Mouse (Mus musculus): ENCODE measurements around the gene Xirp2. TPM values are rescaled to one million over a fixed set of nuclear protein-coding genes. Genes with fewer than 3 reads are reported as not detected.
"Not testable (repeated sequence)": the region's sequence is repeated elsewhere in the genome, so short reads cannot be mapped to it uniquely, and the experiment has no call there.

Xirp2 gene
- total RNA-seq (2014; rRNA removed): 0.08 TPM in 1 of 2 replicates, not detected in the other
- polyA plus RNA-seq (2015; fragmentation: Nextera tagmentation; extraction: Ambion mirVana): not detected in 2 replicates

DNA sequence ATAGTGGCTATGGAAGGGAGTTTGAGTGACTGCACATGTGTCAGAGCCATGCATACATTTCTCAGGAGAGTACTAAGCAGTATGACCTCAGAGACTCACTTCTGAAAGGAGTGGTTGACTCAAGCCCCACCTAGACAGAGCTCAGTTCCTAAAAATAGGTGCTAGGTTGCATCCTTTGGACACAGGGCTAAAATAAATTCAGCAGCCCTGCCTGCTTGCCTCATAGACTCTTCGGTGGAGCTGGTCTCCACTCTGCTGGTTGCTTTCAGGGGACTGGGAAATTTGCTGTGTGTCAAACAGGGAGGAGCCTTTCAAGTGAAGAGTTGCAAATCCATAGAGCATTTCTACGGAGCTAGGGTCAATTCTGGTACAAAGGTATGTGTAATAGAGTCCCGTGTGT, at the start of gene Xirp2:
Gene Xirp2 (plus strand): TSS at position 223 of the 400 bp plus-strand sequence.
- TF ChIP-seq CTCF (IDR thresholded peaks at IDR 0.05; ENCODE audit: low read depth): no peak
- Histone ChIP-seq H3K27ac (ENCODE audit: low read depth, low read length) (no peak within 1 kb of the TSS), H3K4me2 (ENCODE audit: low read depth) (no peak within 1 kb of the TSS), H3K4me3 (ENCODE audit: low read depth, low read length) (no peak within 1 kb of the TSS), H3K9ac (no peak within 1 kb of the TSS), H3K36me3 (ENCODE audit: insufficient read depth) (no peaks in the 10 kb centered on the region), H3K27me3 (ENCODE audit: insufficient read depth, low read length) (no peaks in the 10 kb centered on the region), H3K9me3 (ENCODE audit: low read length) (no peaks in the 10 kb centered on the region), H3K4me1 (ENCODE audit: insufficient read depth) (no peaks in the 10 kb centered on the region)
- ATAC-seq (no peak), DNase-seq (no peak)
- WGBS: 83% methylated on average over 3 of the region's 3 CpGs

GRCm38 (mm10) chr2:67413425-67413824, 32.4 kb upstream of the Xirp2 start, which contains the start of gene Gm21830:
Gene Gm21830 (plus strand): TSS chr2:67413725.
- not testable (repeated sequence) for ATAC-seq; H3K4me2 ChIP-seq (ENCODE audit: low read depth); DNase-seq; H3K27me3 ChIP-seq (ENCODE audit: insufficient read depth, low read length); H3K27ac ChIP-seq (ENCODE audit: low read depth, low read length); H3K9me3 ChIP-seq (ENCODE audit: low read length); H3K4me3 ChIP-seq (ENCODE audit: low read depth, low read length); H3K4me1 ChIP-seq (ENCODE audit: insufficient read depth); H3K9ac ChIP-seq; H3K36me3 ChIP-seq (ENCODE audit: insufficient read depth)
- no CpG with 5 or more reads among the region's 1 CpGs for WGBS

DNA sequence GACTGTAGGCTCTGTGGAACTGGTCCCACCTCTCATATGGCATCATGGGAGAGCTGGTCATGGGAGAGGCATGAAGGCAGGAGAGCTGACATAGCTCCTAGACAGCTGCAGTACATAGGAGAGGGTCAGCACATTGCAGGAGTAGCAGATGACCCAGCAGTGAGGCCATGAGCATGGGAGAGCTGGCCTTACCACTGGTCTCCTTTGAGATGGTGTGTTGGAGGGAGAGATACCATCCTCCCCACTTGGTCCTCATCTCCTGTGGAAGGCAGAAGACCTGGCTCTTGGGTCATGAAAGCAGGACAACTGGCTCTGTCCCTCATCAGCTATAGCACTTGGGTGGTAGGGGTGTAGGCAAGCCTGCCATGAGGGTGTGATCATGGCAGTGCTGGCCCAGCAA, 24.9 kb upstream of the Xirp2 start:
- no peaks in the 10 kb centered on the region for H3K36me3 ChIP-seq (ENCODE audit: insufficient read depth)
- no peak overlapping the region for H3K27ac ChIP-seq (ENCODE audit: low read depth, low read length)
- H3K4me2 ChIP-seq (ENCODE audit: low read depth): no peak overlapping the region
- no peak for DNase-seq
- H3K9ac ChIP-seq: no peak overlapping the region
- no peaks in the 10 kb centered on the region for H3K27me3 ChIP-seq (ENCODE audit: insufficient read depth, low read length)
- no peak for TF ChIP-seq CTCF (IDR thresholded peaks at IDR 0.05; ENCODE audit: low read depth)
- H3K4me1 ChIP-seq (ENCODE audit: insufficient read depth): no peaks in the 10 kb centered on the region
- no peaks in the 10 kb centered on the region for H3K9me3 ChIP-seq (ENCODE audit: low read length)
- H3K4me3 ChIP-seq (ENCODE audit: low read depth, low read length): no peak overlapping the region
- no peak for ATAC-seq

DNA sequence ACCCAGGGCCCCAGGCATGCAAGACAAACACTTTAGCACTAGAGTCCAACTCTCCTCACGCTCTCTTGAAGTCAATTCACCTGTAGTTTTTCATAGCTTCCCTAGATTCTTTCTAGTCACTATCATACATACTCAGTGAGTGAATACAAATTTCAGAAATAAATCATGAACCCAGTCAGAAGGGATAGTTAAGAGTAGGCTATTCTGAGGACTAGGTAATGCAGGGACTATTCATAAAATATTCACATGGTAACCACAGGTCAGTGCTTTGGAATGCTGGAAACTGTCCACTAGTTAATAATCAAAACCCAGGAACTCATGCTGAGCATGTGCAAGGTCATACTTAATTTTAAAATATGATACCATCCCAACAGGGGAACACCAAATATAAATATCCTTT, 23.0 kb upstream of the Xirp2 start:
- H3K4me1 ChIP-seq (ENCODE audit: insufficient read depth): no peaks in the 10 kb centered on the region
- no peak overlapping the region for H3K4me2 ChIP-seq (ENCODE audit: low read depth)
- no peaks in the 10 kb centered on the region for H3K36me3 ChIP-seq (ENCODE audit: insufficient read depth)
- 92% methylated on average over 1 of the region's 1 CpGs for WGBS
- no peaks in the 10 kb centered on the region for H3K9me3 ChIP-seq (ENCODE audit: low read length)
- no peaks in the 10 kb centered on the region for H3K27me3 ChIP-seq (ENCODE audit: insufficient read depth, low read length)
- TF ChIP-seq CTCF (IDR thresholded peaks at IDR 0.05; ENCODE audit: low read depth): no peak
- no peak overlapping the region for H3K9ac ChIP-seq
- DNase-seq: no peak
- ATAC-seq: no peak
- H3K4me3 ChIP-seq (ENCODE audit: low read depth, low read length): no peak overlapping the region
- no peak overlapping the region for H3K27ac ChIP-seq (ENCODE audit: low read depth, low read length)

DNA sequence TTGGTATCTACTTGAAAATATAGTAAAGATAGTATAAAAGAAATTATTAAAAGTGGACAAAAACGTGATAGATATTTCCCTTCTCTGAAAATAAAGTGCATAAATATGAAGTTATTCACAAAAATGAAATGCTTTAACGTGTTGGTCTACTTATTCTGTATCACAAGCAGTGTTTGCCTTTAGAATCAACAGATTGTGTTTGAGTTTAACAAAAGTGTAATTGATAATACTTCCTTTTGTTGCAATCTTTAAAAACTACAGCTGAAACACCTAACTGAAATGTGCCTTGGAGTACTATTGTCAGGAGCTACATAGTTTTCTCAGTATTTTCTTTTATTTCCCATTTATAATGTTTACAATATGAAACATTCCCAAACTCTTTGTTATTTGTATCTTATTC, 12.7 kb upstream of the Xirp2 start, which contains the start of gene Gm26727:
Gene Gm26727 (minus strand): TSS at position 101 of the 400 bp plus-strand sequence.
- no peak for DNase-seq
- Histone ChIP-seq H3K9me3 (ENCODE audit: low read length) (no peaks in the 10 kb centered on the region), H3K36me3 (ENCODE audit: insufficient read depth) (no peaks in the 10 kb centered on the region), H3K4me1 (ENCODE audit: insufficient read depth) (no peaks in the 10 kb centered on the region), H3K27me3 (ENCODE audit: insufficient read depth, low read length) (no peaks in the 10 kb centered on the region), H3K9ac (no peak within 1 kb of the TSS), H3K4me3 (ENCODE audit: low read depth, low read length) (no peak within 1 kb of the TSS), H3K4me2 (ENCODE audit: low read depth) (no peak within 1 kb of the TSS), H3K27ac (ENCODE audit: low read depth, low read length) (no peak within 1 kb of the TSS)
- no peak for TF ChIP-seq CTCF (IDR thresholded peaks at IDR 0.05; ENCODE audit: low read depth)
- 57% methylated on average over 2 of the region's 2 CpGs for WGBS
- no peak for ATAC-seq

- no peak for TF ChIP-seq CTCF (IDR thresholded peaks at IDR 0.05; ENCODE audit: low read depth)
- WGBS: 91% methylated on average over 8 of the region's 8 CpGs
- Histone ChIP-seq H3K27me3 (ENCODE audit: insufficient read depth, low read length) (no peaks in the 10 kb centered on the region), H3K9ac (no peak overlapping the region), H3K4me3 (ENCODE audit: low read depth, low read length) (no peak overlapping the region), H3K27ac (ENCODE audit: low read depth, low read length) (no peak overlapping the region), H3K4me2 (ENCODE audit: low read depth) (no peak overlapping the region), H3K4me1 (ENCODE audit: insufficient read depth) (no peaks in the 10 kb centered on the region), H3K9me3 (ENCODE audit: low read length) (no peaks in the 10 kb centered on the region), H3K36me3 (ENCODE audit: insufficient read depth) (no peaks in the 10 kb centered on the region)
- ATAC-seq (no peak), DNase-seq (no peak)
Measured at GRCm38 (mm10) chr2:67438309-67438708, 7.5 kb upstream of the Xirp2 start.

- Histone ChIP-seq H3K4me2 (ENCODE audit: low read depth) (no peak overlapping the region), H3K27me3 (ENCODE audit: insufficient read depth, low read length) (no peaks in the 10 kb centered on the region), H3K9ac (no peak overlapping the region), H3K4me3 (ENCODE audit: low read depth, low read length) (no peak overlapping the region), H3K36me3 (ENCODE audit: insufficient read depth) (no peaks in the 10 kb centered on the region), H3K27ac (ENCODE audit: low read depth, low read length) (no peak overlapping the region), H3K4me1 (ENCODE audit: insufficient read depth) (no peaks in the 10 kb centered on the region), H3K9me3 (ENCODE audit: low read length) (no peaks in the 10 kb centered on the region)
- DNase-seq: no peak
- no peak for ATAC-seq
- no peak for TF ChIP-seq CTCF (IDR thresholded peaks at IDR 0.05; ENCODE audit: low read depth)
- WGBS: 82% methylated on average over 1 of the region's 1 CpGs
Measured at GRCm38 (mm10) chr2:67446772-67447171, 970 bp downstream of the Xirp2 start.

- no peaks in the 10 kb centered on the region for H3K27me3 ChIP-seq (ENCODE audit: insufficient read depth, low read length)
- H3K4me2 ChIP-seq (ENCODE audit: low read depth): no peak overlapping the region
Measured at GRCm38 (mm10) chr2:67447206-67447605, 1.4 kb downstream of the Xirp2 start.

More at GRCm38 (mm10) chr2:67447206-67447605, 1.4 kb downstream of the Xirp2 start:
- Histone ChIP-seq H3K36me3 (ENCODE audit: insufficient read depth) (no peaks in the 10 kb centered on the region), H3K9me3 (ENCODE audit: low read length) (no peaks in the 10 kb centered on the region), H3K9ac (no peak overlapping the region), H3K4me1 (ENCODE audit: insufficient read depth) (no peaks in the 10 kb centered on the region), H3K27ac (ENCODE audit: low read depth, low read length) (no peak overlapping the region), H3K4me3 (ENCODE audit: low read depth, low read length) (no peak overlapping the region)
- no peak for TF ChIP-seq CTCF (IDR thresholded peaks at IDR 0.05; ENCODE audit: low read depth)
- DNase-seq: no peak
- WGBS: 66% methylated on average over 12 of the region's 12 CpGs
- ATAC-seq: no peak
